Mouse (Mus musculus) G1E-ER4 (cell line): ENCODE measurements around the gene Ren1. TPM values are rescaled to one million over a fixed set of nuclear protein-coding genes. Genes with fewer than 3 reads are reported as not detected.

ENCODE experiments used
- GATA1 ChIP-seq: IDR thresholded peaks from one replicate; pipeline ENCODE4 v1.8.0; 2012; ENCODE audit warnings: low read length, inconsistent platforms
- polyA plus RNA-seq: library from polyadenylated mRNA; stranded (reverse); fragments of >175 nt; gene quantifications from 2 replicates; pipeline ENCODE4 v1.2.3, GENCODE M21; 2012

Ren1 gene
- polyA plus RNA-seq, 1 experiment, result not detected

DNA sequence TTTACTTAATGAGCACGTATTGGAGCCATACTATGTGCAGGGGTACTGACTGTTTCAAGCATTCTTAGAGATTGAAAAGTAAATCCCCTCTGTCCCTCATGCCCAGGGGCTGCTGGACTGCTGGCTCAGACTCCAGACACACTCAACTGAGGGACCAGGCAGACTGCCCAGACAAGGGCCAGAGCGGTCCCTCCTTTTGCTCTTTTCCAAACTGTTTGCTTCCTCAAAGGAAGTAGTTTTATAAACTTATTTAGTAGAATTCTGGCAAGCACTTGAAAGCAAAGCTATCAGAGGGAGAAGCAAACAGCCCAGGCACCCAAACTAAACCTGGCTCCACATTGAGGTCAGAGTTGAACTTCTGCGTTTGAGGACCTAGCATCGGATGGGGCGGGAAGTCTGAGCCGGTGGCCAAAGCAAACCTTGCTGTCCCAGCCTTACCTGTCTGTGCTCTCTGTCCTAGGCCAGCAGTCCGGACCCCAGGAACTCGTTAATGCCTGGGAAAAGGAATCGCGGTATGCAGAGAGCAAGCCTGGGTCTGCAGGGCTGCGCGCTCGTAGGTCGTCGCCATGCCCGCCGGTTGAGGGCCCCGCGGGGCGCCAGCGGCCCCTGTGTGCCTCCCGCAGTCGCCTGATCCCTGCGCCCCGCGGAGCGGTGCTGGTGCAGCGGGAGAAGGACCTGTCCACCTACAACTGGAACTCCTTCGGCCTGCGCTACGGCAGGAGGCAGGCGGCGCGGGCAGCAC is 21.2 kb upstream of the Ren1 start:
- no peak for TF ChIP-seq GATA1

DNA sequence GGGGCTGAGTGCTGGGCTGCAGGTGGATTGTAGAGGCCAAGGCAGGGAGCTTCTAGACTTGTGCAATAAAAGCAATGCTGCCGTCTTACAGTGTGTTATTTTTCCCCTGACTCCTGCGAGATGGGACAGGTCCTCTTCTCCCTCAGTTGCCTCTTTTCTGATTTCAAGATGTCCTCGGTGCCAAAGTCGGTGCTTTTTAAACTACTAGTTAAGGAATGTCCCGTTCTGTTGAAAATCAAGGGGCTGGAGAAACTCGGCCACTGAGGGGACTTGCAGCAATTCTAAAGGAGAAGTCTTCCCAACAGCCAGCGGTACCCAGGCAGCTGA is 20.7 kb upstream of the Ren1 start:
- TF ChIP-seq GATA1, result no peak

DNA sequence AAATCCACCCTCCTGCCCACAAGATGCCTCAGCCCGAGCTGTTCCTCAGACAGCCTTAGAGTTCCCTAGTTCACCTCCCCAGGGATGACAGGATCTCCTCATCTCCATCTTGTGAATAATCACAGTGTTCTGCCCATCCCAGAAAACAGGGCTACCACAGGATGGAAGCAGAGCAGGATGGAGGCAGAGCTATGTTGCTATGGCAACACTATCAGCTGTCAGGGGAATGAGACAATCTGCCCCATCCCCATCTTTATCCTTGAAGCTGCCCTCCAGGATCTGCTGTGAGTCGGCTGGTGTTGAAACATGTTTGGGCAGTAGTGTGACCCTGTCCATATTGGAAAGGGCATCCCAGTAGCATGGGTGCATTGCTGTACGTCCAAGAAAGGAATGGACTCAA is 19.2 kb upstream of the Ren1 start:
- no peak for TF ChIP-seq GATA1

GRCm38 (mm10) chr1:133332656-133333430 is 17.5 kb upstream of the Ren1 start:
- no peak for TF ChIP-seq GATA1

DNA sequence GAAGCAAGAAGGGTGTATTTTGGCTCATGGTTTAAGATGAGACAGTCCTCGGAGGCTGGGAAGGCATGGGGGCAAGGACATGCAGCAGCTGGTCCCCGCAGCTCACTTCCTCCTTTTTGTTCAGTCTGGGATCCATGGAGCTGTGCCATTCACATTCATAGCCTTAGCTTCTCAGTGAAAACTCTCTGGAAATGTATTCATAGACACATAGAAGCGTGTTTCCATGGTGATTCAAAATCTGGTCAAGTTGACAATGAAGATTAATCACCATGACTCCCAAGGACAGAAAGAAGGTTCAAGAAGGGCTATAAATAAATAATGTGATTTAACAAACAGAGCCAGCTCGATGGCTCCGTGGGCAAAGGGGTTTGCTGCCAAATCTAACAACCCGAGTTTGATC is 16.4 kb upstream of the Ren1 start:
- TF ChIP-seq GATA1, result no peak

GRCm38 (mm10) chr1:133344357-133344756 is 6.0 kb upstream of the Ren1 start:
- TF ChIP-seq GATA1, result no peak

- no peak for TF ChIP-seq GATA1
Observed at GRCm38 (mm10) chr1:133346531-133346930, 3.8 kb upstream of the Ren1 start.

GRCm38 (mm10) chr1:133347226-133347625 is 3.1 kb upstream of the Ren1 start:
- TF ChIP-seq GATA1, result no peak

- no peak for TF ChIP-seq GATA1
Observed at GRCm38 (mm10) chr1:133347693-133348520, 2.4 kb upstream of the Ren1 start.

- no peak for TF ChIP-seq GATA1
Observed at GRCm38 (mm10) chr1:133351762-133352161, 1.5 kb downstream of the Ren1 start.

- TF ChIP-seq GATA1, result no peak
Observed at GRCm38 (mm10) chr1:133353371-133353809, 3.1 kb downstream of the Ren1 start.

- TF ChIP-seq GATA1, result no peak
Observed at GRCm38 (mm10) chr1:133355469-133355868, 5.2 kb downstream of the Ren1 start.

- no peak for TF ChIP-seq GATA1
Observed at GRCm38 (mm10) chr1:133355912-133356311, 5.6 kb downstream of the Ren1 start.

GRCm38 (mm10) chr1:133356330-133356729 is 6.0 kb downstream of the Ren1 start:
- TF ChIP-seq GATA1, result no peak

DNA sequence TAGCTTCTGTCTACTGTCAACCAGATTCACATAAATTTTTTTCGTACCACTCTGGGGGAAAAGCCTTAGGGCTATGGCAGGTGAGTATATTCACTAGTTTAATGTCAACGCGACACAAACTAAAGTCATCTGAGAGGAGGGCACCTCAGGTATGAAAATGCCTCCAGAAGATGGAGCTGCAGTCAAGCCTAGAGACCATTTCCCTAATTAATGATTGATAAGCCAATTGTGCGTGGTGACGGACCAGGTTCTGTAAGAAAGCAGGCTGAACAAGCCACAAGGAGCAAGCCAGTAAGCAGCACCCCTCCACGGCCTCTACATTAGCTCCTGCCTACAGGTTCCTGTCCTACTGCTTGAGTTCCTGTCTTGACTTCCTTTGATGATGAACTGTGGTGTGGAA is 10.7 kb downstream of the Ren1 start:
- TF ChIP-seq GATA1, result no peak

- TF ChIP-seq GATA1, result no peak
Observed at GRCm38 (mm10) chr1:133362103-133362502, 11.8 kb downstream of the Ren1 start.
